Mouse (Mus musculus): ENCODE data around the gene Serpinf1.

DNA sequence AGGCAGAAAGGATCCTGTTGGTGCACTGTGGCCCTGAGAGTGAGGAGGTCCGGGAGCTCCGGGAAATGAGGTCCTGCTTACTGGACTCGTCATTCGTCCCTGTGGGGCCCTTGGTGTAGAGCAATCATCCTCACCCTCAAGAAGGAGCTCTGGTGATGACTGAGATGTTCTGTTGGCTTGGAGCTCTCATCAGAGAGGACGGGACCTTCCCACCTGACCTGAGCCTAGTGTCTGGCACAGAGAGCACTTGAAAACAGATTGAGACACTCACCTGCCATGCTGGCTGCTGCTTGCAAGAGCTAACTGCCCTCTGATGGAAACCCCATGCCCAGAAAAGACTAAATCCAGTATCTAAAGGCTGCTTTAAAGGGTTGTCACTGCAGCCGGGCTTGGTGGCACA lies 17.7 kb downstream of the Serpinf1 start:
- TF ChIP-seq MAFK (IDR thresholded peaks at IDR 0.05; ENCODE audit: insufficient read depth, low read depth, low read length) (no peak), ZC3H11A (IDR thresholded peaks at IDR 0.05; ENCODE audit: borderline replicate concordance, low read depth, low read length) (no peak), ZNF384 (IDR thresholded peaks at IDR 0.05; ENCODE audit: low read depth, low read length) (no peak), CHD2 (IDR thresholded peaks at IDR 0.05; ENCODE audit: low read depth, low read length) (no peak), HCFC1 (IDR thresholded peaks at IDR 0.05; ENCODE audit: borderline replicate concordance, insufficient read depth, low read length) (no peak)
